Mouse (Mus musculus): ENCODE results near the gene Gm44579.

- TF ChIP-seq CTCF (IDR thresholded peaks at IDR 0.05; ENCODE audit: low read depth, low read length) (no peak), GATA1 (IDR thresholded peaks at IDR 0.05; ENCODE audit: borderline replicate concordance, low read length) (no peak), TAL1 (conservative IDR thresholded peaks at IDR 0.05; ENCODE audit: low read depth, low read length) (no peak)
Measured at GRCm38 (mm10) chr15:98136871-98137270, 83.9 kb downstream of the Gm44579 start.

All from G1E (cell line).